Mouse (Mus musculus): ENCODE results near the gene Ache. TPM values are rescaled to one million over a fixed set of nuclear protein-coding genes. Genes with fewer than 3 reads are reported as not detected.

Ache gene
- polyA plus RNA-seq, 1 experiment from 2014 or later: 11.2 TPM

DNA sequence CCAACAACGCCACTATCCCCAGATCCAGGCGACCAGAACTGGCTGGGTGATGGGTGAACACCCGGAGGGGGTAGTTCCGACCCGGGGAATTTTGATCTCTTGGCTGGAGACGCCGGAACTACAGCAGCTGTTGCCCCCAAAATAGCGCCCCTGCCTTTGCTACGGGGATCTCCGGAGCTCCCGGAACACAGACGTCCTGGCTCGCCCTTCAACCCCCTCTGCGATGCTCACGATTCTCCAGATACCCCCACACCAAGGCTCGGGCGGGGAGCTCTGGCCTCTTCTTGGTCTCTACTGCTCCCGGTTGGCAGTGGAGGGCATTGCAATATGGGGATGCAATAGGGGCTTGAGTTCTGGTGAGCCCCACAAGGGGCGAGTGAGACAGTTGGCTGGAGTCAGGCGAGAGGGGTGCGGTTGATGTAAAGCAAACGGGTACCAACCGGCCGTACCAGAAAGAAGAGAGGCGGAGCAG, 1.7 kb downstream of the Ache start:
- ATAC-seq (replicated peaks): no peak
- peaks cover 27% of the 10 kb centered on the region for H3K27me3 ChIP-seq

GRCm38 (mm10) chr5:137289591-137290365, 2.5 kb downstream of the Ache start:
- no peaks in the 10 kb centered on the region for H3K36me3 ChIP-seq
- peak overlapping the region; percentile 97 for H3K4me2 ChIP-seq (replicated peaks)
- no peak for ATAC-seq (replicated peaks)
- peaks cover 27% of the 10 kb centered on the region for H3K27me3 ChIP-seq
- H3K9me3 ChIP-seq: no peaks in the 10 kb centered on the region
- no peak overlapping the region for H3K27ac ChIP-seq (replicated peaks)
- H3K4me1 ChIP-seq: peaks cover 39% of the 10 kb centered on the region
- no peak overlapping the region for H3K9ac ChIP-seq (replicated peaks)
- H3K4me3 ChIP-seq: peak overlapping the region; percentile 53
- 61% methylated on average over 13 of the region's 13 CpGs for WGBS

More for the DNA sequence above, 1.7 kb downstream of the Ache start:
- H3K9me3 ChIP-seq: no peaks in the 10 kb centered on the region
- peak overlapping the region; percentile 53 for H3K4me3 ChIP-seq
- peaks cover 36% of the 10 kb centered on the region for H3K4me1 ChIP-seq
- 0 out of 2 replicates have a peak overlapping the region, but pooled peaks have one; percentile 7 for H3K9ac ChIP-seq (replicated peaks)
- H3K4me2 ChIP-seq (replicated peaks): peak overlapping the region; percentile 97
- no peaks in the 10 kb centered on the region for H3K36me3 ChIP-seq
- 1% methylated on average over 25 of the region's 25 CpGs for WGBS
- no peak overlapping the region for H3K27ac ChIP-seq (replicated peaks)

DNA sequence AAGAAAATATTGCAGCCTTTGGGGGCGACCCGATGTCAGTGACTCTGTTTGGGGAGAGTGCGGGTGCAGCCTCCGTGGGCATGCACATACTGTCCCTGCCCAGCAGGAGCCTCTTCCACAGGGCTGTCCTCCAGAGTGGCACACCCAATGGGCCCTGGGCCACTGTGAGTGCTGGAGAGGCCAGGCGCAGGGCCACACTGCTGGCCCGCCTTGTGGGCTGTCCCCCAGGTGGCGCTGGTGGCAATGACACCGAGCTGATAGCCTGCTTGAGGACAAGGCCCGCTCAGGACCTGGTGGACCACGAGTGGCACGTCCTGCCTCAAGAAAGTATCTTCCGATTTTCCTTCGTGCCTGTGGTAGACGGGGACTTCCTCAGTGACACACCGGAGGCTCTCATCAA, 3.4 kb downstream of the Ache start:
- Histone ChIP-seq H3K4me2 (replicated peaks) (no peak overlapping the region), H3K9ac (replicated peaks) (no peak overlapping the region)
- 22% methylated on average over 15 of the region's 15 CpGs for WGBS

DNA sequence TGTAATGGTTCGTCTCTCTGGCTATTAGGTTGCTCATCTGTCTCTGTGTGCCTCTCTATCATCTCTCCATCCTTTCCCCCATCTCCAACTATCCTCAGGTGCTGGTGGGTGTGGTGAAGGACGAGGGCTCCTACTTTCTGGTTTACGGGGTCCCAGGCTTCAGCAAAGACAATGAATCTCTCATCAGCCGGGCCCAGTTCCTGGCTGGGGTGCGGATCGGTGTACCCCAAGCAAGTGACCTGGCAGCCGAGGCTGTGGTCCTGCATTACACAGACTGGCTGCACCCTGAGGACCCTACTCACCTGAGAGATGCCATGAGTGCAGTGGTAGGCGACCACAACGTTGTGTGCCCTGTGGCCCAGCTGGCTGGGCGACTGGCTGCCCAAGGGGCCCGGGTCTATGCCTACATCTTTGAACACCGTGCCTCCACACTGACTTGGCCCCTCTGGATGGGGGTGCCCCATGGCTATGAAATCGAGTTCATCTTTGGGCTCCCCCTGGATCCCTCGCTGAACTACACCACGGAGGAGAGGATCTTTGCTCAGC, 4.1 kb downstream of the Ache start:
- Histone ChIP-seq H3K4me2 (replicated peaks) (no peak overlapping the region), H3K4me1 (peaks cover 46% of the 10 kb centered on the region), H3K27me3 (peaks cover 27% of the 10 kb centered on the region), H3K9ac (replicated peaks) (no peak overlapping the region), H3K9me3 (no peaks in the 10 kb centered on the region), H3K36me3 (peaks cover 15% of the 10 kb centered on the region), H3K4me3 (no peak overlapping the region), H3K27ac (replicated peaks) (no peak overlapping the region)
- ATAC-seq (replicated peaks): no peak
- 83% methylated on average over 15 of the region's 15 CpGs for WGBS

More for the DNA sequence above, 3.4 kb downstream of the Ache start:
- peaks cover 46% of the 10 kb centered on the region for H3K4me1 ChIP-seq
- ATAC-seq (replicated peaks): no peak
- H3K27ac ChIP-seq (replicated peaks): no peak overlapping the region
- peaks cover 7% of the 10 kb centered on the region for H3K36me3 ChIP-seq
- H3K4me3 ChIP-seq: no peak overlapping the region
- peaks cover 27% of the 10 kb centered on the region for H3K27me3 ChIP-seq
- no peaks in the 10 kb centered on the region for H3K9me3 ChIP-seq

GRCm38 (mm10) chr5:137293282-137293681, 6.0 kb downstream of the Ache start:
- no peaks in the 10 kb centered on the region for H3K9me3 ChIP-seq
- H3K4me2 ChIP-seq (replicated peaks): peak overlapping the region; percentile 100
- WGBS: under 1% methylated on average over 15 of the region's 15 CpGs
- H3K9ac ChIP-seq (replicated peaks): peak overlapping the region; percentile 82
- H3K4me1 ChIP-seq: peaks cover 32% of the 10 kb centered on the region
- peak overlapping the region; percentile 89 for H3K27ac ChIP-seq (replicated peaks)
- peak overlapping the region; percentile 61 for H3K4me3 ChIP-seq
- peaks cover 33% of the 10 kb centered on the region for H3K36me3 ChIP-seq
- ATAC-seq (replicated peaks): no peak
- peaks cover 19% of the 10 kb centered on the region for H3K27me3 ChIP-seq

GRCm38 (mm10) chr5:137293839-137294743, 6.8 kb downstream of the Ache start, which contains the start of gene Ufsp1:
Gene Ufsp1 (plus strand): TSS chr5:137294629.
- peak within 1 kb of the TSS; percentile 61 for H3K4me3 ChIP-seq
- peak; percentile 97 for ATAC-seq (replicated peaks)
- H3K36me3 ChIP-seq: peaks cover 41% of the 10 kb centered on the region
- WGBS: 0% methylated on average over 52 of the region's 52 CpGs
- peak within 1 kb of the TSS; percentile 89 for H3K27ac ChIP-seq (replicated peaks)
- H3K9me3 ChIP-seq: no peaks in the 10 kb centered on the region
- peaks cover 25% of the 10 kb centered on the region for H3K4me1 ChIP-seq
- H3K9ac ChIP-seq (replicated peaks): peak within 1 kb of the TSS; percentile 82
- peak within 1 kb of the TSS; percentile 100 for H3K4me2 ChIP-seq (replicated peaks)
- peaks cover 16% of the 10 kb centered on the region for H3K27me3 ChIP-seq

DNA sequence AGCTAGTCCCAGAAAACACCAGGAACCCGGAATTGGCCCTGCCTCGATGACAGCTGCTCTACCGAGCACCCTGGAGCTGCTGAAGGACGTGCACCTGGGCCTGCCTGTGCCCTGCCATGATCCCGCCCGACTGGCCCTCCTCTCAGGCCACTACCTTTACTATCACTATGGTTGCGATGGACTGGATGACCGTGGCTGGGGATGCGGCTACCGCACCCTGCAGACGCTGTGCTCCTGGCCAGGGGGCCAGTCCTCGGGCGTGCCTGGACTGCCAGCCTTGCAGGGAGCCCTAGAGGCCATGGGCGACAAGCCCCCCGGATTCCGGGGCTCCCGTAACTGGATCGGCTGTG, 7.4 kb downstream of the Ache start:
- Histone ChIP-seq H3K27me3 (peaks cover 10% of the 10 kb centered on the region), H3K4me3 (peak overlapping the region; percentile 61), H3K4me1 (peaks cover 25% of the 10 kb centered on the region), H3K4me2 (replicated peaks) (peak overlapping the region; percentile 100), H3K27ac (replicated peaks) (peak overlapping the region; percentile 89), H3K9ac (replicated peaks) (peak overlapping the region; percentile 56), H3K9me3 (no peaks in the 10 kb centered on the region), H3K36me3 (peaks cover 48% of the 10 kb centered on the region)
- WGBS: 8% methylated on average over 18 of the region's 18 CpGs
- ATAC-seq (replicated peaks): no peak

GRCm38 (mm10) chr5:137295296-137295695, 8.0 kb downstream of the Ache start:
- peaks cover 53% of the 10 kb centered on the region for H3K36me3 ChIP-seq
- no peaks in the 10 kb centered on the region for H3K9me3 ChIP-seq
- H3K27me3 ChIP-seq: peaks cover 4% of the 10 kb centered on the region
- H3K9ac ChIP-seq (replicated peaks): peak overlapping the region; percentile 56
- ATAC-seq (replicated peaks): no peak
- peaks cover 25% of the 10 kb centered on the region for H3K4me1 ChIP-seq
- peak overlapping the region; percentile 89; the same call in 1 of the 2 replicates for H3K27ac ChIP-seq (replicated peaks)
- H3K4me2 ChIP-seq (replicated peaks): peak overlapping the region; percentile 100
- H3K4me3 ChIP-seq: peak overlapping the region; percentile 61
- WGBS: 82% methylated on average over 9 of the region's 9 CpGs

DNA sequence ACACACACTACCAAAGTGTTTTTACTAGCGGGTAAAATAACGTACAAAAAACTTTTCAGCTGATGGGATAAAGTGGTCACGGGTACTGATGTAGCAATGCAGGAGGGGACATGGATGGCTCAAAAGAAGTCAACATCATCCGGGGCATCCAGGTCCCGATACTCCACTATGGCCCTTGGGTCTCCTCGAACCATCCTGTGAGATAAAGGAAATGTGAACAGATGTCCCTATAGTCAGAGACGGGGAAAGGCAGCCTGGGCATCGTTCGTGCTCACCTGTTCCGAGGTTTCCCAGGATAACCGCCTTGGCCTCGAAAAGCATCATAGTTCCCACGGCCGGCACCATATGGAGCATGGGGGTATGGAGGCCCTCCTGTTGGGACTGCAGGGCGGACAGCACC, 8.4 kb downstream of the Ache start:
- H3K4me3 ChIP-seq: no peak overlapping the region
- ATAC-seq (replicated peaks): no peak
- no peaks in the 10 kb centered on the region for H3K9me3 ChIP-seq
- peaks cover under 1% of the 10 kb centered on the region; the same call in 1 of the 2 replicates for H3K27me3 ChIP-seq
- no peak overlapping the region for H3K4me2 ChIP-seq (replicated peaks)
- 90% methylated on average over 15 of the region's 15 CpGs for WGBS
- peaks cover 25% of the 10 kb centered on the region for H3K4me1 ChIP-seq
- no peak overlapping the region for H3K9ac ChIP-seq (replicated peaks)
- no peak overlapping the region for H3K27ac ChIP-seq (replicated peaks)
- peaks cover 57% of the 10 kb centered on the region for H3K36me3 ChIP-seq

DNA sequence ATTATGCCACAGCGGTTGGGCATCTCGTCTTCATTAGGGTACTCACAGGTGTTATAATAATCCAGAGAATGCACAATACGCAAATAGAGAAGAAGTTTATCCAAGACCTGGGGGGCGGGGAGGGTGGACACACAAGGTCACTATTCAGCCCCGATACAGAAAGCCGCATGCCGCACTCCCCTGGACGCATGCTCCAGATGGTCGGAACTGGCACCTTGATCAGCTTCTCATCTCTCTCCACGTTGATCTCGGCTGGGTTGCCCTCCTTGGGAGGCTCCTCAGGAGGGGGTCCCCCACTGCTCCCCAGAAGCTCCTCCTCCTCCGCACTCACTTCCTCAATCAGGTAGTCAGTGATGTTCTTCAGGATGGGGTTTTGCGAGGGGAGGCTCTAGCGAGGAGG, 9.8 kb downstream of the Ache start:
- ATAC-seq (replicated peaks): no peak
- Histone ChIP-seq H3K9ac (replicated peaks) (no peak overlapping the region), H3K27me3 (no peaks in the 10 kb centered on the region; the same call in 1 of the 2 replicates), H3K27ac (replicated peaks) (no peak overlapping the region), H3K36me3 (peaks cover 72% of the 10 kb centered on the region), H3K4me1 (peaks cover 34% of the 10 kb centered on the region), H3K4me2 (replicated peaks) (no peak overlapping the region), H3K9me3 (no peaks in the 10 kb centered on the region), H3K4me3 (no peak overlapping the region)
- 93% methylated on average over 14 of the region's 14 CpGs for WGBS

DNA sequence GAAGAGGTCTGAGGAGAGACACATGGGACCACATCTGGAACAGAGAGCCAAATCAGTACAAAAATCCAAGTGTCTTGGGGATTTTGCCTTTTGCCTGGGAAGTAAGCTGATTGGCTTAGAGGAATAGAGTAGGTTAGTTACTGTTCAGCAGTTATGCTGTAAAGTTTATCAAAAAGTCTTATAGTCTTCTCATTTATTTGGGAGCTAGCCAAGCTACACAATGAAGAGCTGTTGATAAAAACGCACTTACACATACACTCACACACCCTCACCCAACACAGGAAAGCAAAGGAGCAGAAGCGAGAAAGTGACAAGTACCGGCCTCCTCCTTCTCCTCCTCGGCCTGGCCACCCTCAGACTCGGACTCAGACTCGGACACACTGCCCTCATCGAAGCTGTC, 11.9 kb downstream of the Ache start:
- no peak overlapping the region for H3K9ac ChIP-seq (replicated peaks)
- peaks cover 88% of the 10 kb centered on the region for H3K36me3 ChIP-seq
- no peaks in the 10 kb centered on the region for H3K27me3 ChIP-seq
- 86% methylated on average over 7 of the region's 7 CpGs for WGBS
- ATAC-seq (replicated peaks): no peak
- no peak overlapping the region for H3K4me3 ChIP-seq
- H3K27ac ChIP-seq (replicated peaks): no peak overlapping the region
- no peak overlapping the region for H3K4me2 ChIP-seq (replicated peaks)
- H3K9me3 ChIP-seq: no peaks in the 10 kb centered on the region
- H3K4me1 ChIP-seq: peaks cover 31% of the 10 kb centered on the region

Measured in forebrain, embryonic 15.5 days (tissue).